Mouse (Mus musculus): Measurements from ENCODE around the gene Samd8. TPM values are rescaled to one million over a fixed set of nuclear protein-coding genes. Genes with fewer than 3 reads are reported as not detected.

Gene Samd8
- polyA plus RNA-seq, 1 experiment from 2014 or later, result 22.7 TPM

Other genes starting within 250 kb of the Samd8 start
- gene Dupd1, start 36.0 kb upstream of the Samd8 start, polyA plus RNA-seq (2014; fragmentation: Nextera tagmentation; extraction: Ambion mirVana), result not detected in 2 replicates
- gene Dusp13, start 650 bp downstream of the Samd8 start, polyA plus RNA-seq (2014; fragmentation: Nextera tagmentation; extraction: Ambion mirVana), result 0.51 TPM in 1 of 2 replicates, not detected in the other
- gene Vdac2, start 74.7 kb downstream of the Samd8 start, polyA plus RNA-seq (2014; fragmentation: Nextera tagmentation; extraction: Ambion mirVana), result 305 and 316 TPM in 2 replicates
- gene Comtd1, start 98.4 kb downstream of the Samd8 start, polyA plus RNA-seq (2014; fragmentation: Nextera tagmentation; extraction: Ambion mirVana), result 55.8 and 58.0 TPM in 2 replicates
- 9.3 and 11.6 TPM in 2 replicates for gene Zfp503, start 239.1 kb downstream of the Samd8 start, polyA plus RNA-seq (2014; fragmentation: Nextera tagmentation; extraction: Ambion mirVana)